Mouse (Mus musculus): ENCODE measurements around the gene Esyt2. TPM values are rescaled to one million over a fixed set of nuclear protein-coding genes. Genes with fewer than 3 reads are reported as not detected.
A peak's percentile ranks its signal among the peaks of the same experiment; 100 is the strongest.

The Esyt2 gene
- polyA plus RNA-seq, 1 experiment from 2014 or later: 30.6 TPM

DNA sequence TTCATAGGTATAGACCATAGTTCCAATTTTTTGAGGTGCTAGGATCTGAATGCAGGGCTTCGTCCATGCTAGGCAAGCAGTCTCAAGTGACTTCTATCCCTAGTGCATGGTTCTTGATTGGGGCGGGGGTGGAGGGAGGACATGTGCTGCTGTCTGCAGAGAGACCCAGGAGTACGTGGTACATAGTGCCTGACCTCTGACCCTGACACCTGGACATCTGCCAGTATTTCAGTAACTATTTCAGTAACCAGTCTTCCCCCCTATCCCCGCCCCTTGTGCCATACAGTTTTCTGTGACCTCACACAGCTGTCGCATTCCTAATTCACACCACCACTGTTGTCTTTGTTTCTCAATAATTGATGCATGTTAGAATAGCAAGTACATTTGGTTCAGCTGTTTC lies 71.4 kb downstream of the Esyt2 start:
- H3K4me3 ChIP-seq (ENCODE audit: low read depth, low read length): no peak overlapping the region
- 78% methylated on average over 5 of the region's 5 CpGs for WGBS
- H3K27ac ChIP-seq (replicated peaks; ENCODE audit: low read depth, low read length): no peak overlapping the region
- no peak overlapping the region for H3K9ac ChIP-seq (ENCODE audit: low read depth, low read length)
- ATAC-seq (ENCODE audit: low read depth): no peak
- peaks cover 33% of the 10 kb centered on the region for H3K36me3 ChIP-seq (ENCODE audit: control insufficient read depth, insufficient read depth, low read length)
- H3K4me1 ChIP-seq (ENCODE audit: control insufficient read depth, insufficient read depth, low read length): no peaks in the 10 kb centered on the region
- no peak overlapping the region for H3K4me2 ChIP-seq (ENCODE audit: low read depth, low read length)
- DNase-seq (ENCODE audit: low spot score): peak; percentile 20
- no peaks in the 10 kb centered on the region for H3K9me3 ChIP-seq (ENCODE audit: control insufficient read depth, low read length)
- H3K27me3 ChIP-seq (replicated peaks; ENCODE audit: control insufficient read depth, insufficient read depth, low read length): no peaks in the 10 kb centered on the region

DNA sequence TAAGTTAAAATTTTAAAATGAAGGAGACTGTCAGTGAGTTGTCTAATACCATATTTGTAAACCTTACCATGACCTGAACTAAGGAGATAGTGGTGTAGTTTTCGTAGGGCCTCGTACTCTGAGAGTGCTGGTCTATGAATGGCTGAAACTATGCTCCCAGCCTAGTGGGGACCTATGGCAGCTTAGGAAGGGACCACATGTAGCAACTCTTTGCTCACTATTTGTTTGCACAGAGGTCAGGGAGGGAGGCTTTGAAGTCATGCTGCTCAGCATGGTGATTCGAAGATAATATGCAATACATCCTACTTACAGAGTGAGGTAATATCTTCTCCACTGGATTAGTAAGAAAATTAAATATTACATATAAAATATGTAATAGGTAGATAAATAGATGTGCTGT lies 73.7 kb downstream of the Esyt2 start:
- no peak for DNase-seq (ENCODE audit: low spot score)
- Histone ChIP-seq H3K27me3 (replicated peaks; ENCODE audit: control insufficient read depth, insufficient read depth, low read length) (no peaks in the 10 kb centered on the region), H3K9ac (ENCODE audit: low read depth, low read length) (no peak overlapping the region), H3K4me3 (ENCODE audit: low read depth, low read length) (no peak overlapping the region), H3K4me2 (ENCODE audit: low read depth, low read length) (no peak overlapping the region), H3K36me3 (ENCODE audit: control insufficient read depth, insufficient read depth, low read length) (peaks cover 31% of the 10 kb centered on the region), H3K4me1 (ENCODE audit: control insufficient read depth, insufficient read depth, low read length) (no peaks in the 10 kb centered on the region), H3K9me3 (ENCODE audit: control insufficient read depth, low read length) (no peaks in the 10 kb centered on the region), H3K27ac (replicated peaks; ENCODE audit: low read depth, low read length) (no peak overlapping the region)
- no peak for ATAC-seq (ENCODE audit: low read depth)
- 91% methylated on average over 3 of the region's 3 CpGs for WGBS

DNA sequence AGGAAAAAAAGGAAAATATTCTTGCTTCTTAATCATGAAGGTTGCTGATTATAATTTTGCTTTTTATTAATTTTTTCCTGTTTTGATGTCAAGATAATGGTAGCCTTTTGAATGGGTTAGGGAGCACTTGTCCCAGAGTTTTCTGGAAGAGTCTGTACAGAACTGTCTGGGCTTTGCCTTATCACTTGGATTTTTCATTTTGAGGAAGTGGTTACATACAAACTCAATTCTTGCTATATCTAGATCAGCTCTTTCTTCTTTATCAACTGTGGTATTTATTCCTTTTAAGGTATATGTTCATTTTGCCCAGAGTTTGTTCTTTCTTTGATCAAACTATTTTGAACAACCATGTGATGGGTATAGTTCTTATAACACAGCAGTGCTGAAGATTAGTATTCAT lies 81.1 kb downstream of the Esyt2 start:
- Histone ChIP-seq H3K4me2 (ENCODE audit: low read depth, low read length) (no peak overlapping the region), H3K27me3 (replicated peaks; ENCODE audit: control insufficient read depth, insufficient read depth, low read length) (no peaks in the 10 kb centered on the region), H3K36me3 (ENCODE audit: control insufficient read depth, insufficient read depth, low read length) (peaks cover 38% of the 10 kb centered on the region), H3K4me1 (ENCODE audit: control insufficient read depth, insufficient read depth, low read length) (no peaks in the 10 kb centered on the region), H3K9me3 (ENCODE audit: control insufficient read depth, low read length) (no peaks in the 10 kb centered on the region), H3K9ac (ENCODE audit: low read depth, low read length) (no peak overlapping the region), H3K27ac (replicated peaks; ENCODE audit: low read depth, low read length) (no peak overlapping the region), H3K4me3 (ENCODE audit: low read depth, low read length) (no peak overlapping the region)
- DNase-seq (ENCODE audit: low spot score) (no peak), ATAC-seq (ENCODE audit: low read depth) (no peak)

- H3K9me3 ChIP-seq (ENCODE audit: control insufficient read depth, low read length): no peaks in the 10 kb centered on the region
- H3K4me1 ChIP-seq (ENCODE audit: control insufficient read depth, insufficient read depth, low read length): no peaks in the 10 kb centered on the region
- H3K9ac ChIP-seq (ENCODE audit: low read depth, low read length): no peak overlapping the region
- no peak for ATAC-seq (ENCODE audit: low read depth)
- 74% methylated on average over 3 of the region's 3 CpGs for WGBS
- H3K27ac ChIP-seq (replicated peaks; ENCODE audit: low read depth, low read length): no peak overlapping the region
- no peaks in the 10 kb centered on the region for H3K27me3 ChIP-seq (replicated peaks; ENCODE audit: control insufficient read depth, insufficient read depth, low read length)
- no peak overlapping the region for H3K4me2 ChIP-seq (ENCODE audit: low read depth, low read length)
- DNase-seq (ENCODE audit: low spot score): no peak
- no peak overlapping the region for H3K4me3 ChIP-seq (ENCODE audit: low read depth, low read length)
- H3K36me3 ChIP-seq (ENCODE audit: control insufficient read depth, insufficient read depth, low read length): peaks cover 55% of the 10 kb centered on the region
Observed at GRCm38 (mm10) chr12:116366900-116367299, 85.9 kb downstream of the Esyt2 start.

- WGBS: 89% methylated on average over 2 of the region's 2 CpGs
- H3K9me3 ChIP-seq (ENCODE audit: control insufficient read depth, low read length): no peaks in the 10 kb centered on the region
- no peak for ATAC-seq (ENCODE audit: low read depth)
- H3K9ac ChIP-seq (ENCODE audit: low read depth, low read length): no peak overlapping the region
- no peak overlapping the region for H3K27ac ChIP-seq (replicated peaks; ENCODE audit: low read depth, low read length)
- H3K4me2 ChIP-seq (ENCODE audit: low read depth, low read length): no peak overlapping the region
- H3K4me1 ChIP-seq (ENCODE audit: control insufficient read depth, insufficient read depth, low read length): no peaks in the 10 kb centered on the region
- no peak for DNase-seq (ENCODE audit: low spot score)
- peaks cover 55% of the 10 kb centered on the region for H3K36me3 ChIP-seq (ENCODE audit: control insufficient read depth, insufficient read depth, low read length)
- H3K4me3 ChIP-seq (ENCODE audit: low read depth, low read length): no peak overlapping the region
- H3K27me3 ChIP-seq (replicated peaks; ENCODE audit: control insufficient read depth, insufficient read depth, low read length): no peaks in the 10 kb centered on the region
Observed at GRCm38 (mm10) chr12:116367346-116367745, 86.3 kb downstream of the Esyt2 start.

GRCm38 (mm10) chr12:116368857-116369256 lies 87.9 kb downstream of the Esyt2 start:
- ATAC-seq (ENCODE audit: low read depth): no peak
- H3K27ac ChIP-seq (replicated peaks; ENCODE audit: low read depth, low read length): no peak overlapping the region
- H3K27me3 ChIP-seq (replicated peaks; ENCODE audit: control insufficient read depth, insufficient read depth, low read length): no peaks in the 10 kb centered on the region
- 81% methylated on average over 2 of the region's 2 CpGs for WGBS
- peaks cover 50% of the 10 kb centered on the region for H3K36me3 ChIP-seq (ENCODE audit: control insufficient read depth, insufficient read depth, low read length)
- H3K9me3 ChIP-seq (ENCODE audit: control insufficient read depth, low read length): no peaks in the 10 kb centered on the region
- H3K4me1 ChIP-seq (ENCODE audit: control insufficient read depth, insufficient read depth, low read length): no peaks in the 10 kb centered on the region
- no peak for DNase-seq (ENCODE audit: low spot score)
- H3K9ac ChIP-seq (ENCODE audit: low read depth, low read length): no peak overlapping the region
- no peak overlapping the region for H3K4me2 ChIP-seq (ENCODE audit: low read depth, low read length)
- H3K4me3 ChIP-seq (ENCODE audit: low read depth, low read length): no peak overlapping the region

GRCm38 (mm10) chr12:116383101-116383500 lies 102.1 kb downstream of the Esyt2 start:
- Histone ChIP-seq H3K9ac (ENCODE audit: low read depth, low read length) (no peak overlapping the region), H3K27ac (replicated peaks; ENCODE audit: low read depth, low read length) (no peak overlapping the region), H3K4me1 (ENCODE audit: control insufficient read depth, insufficient read depth, low read length) (no peaks in the 10 kb centered on the region), H3K9me3 (ENCODE audit: control insufficient read depth, low read length) (no peaks in the 10 kb centered on the region), H3K27me3 (replicated peaks; ENCODE audit: control insufficient read depth, insufficient read depth, low read length) (no peaks in the 10 kb centered on the region), H3K36me3 (ENCODE audit: control insufficient read depth, insufficient read depth, low read length) (0 out of 2 replicates have a peak, but pooled peaks cover 6% of the 10 kb centered on the region), H3K4me3 (ENCODE audit: low read depth, low read length) (no peak overlapping the region), H3K4me2 (ENCODE audit: low read depth, low read length) (no peak overlapping the region)
- 76% methylated on average over 2 of the region's 2 CpGs for WGBS
- DNase-seq (ENCODE audit: low spot score) (no peak), ATAC-seq (ENCODE audit: low read depth) (no peak)

DNA sequence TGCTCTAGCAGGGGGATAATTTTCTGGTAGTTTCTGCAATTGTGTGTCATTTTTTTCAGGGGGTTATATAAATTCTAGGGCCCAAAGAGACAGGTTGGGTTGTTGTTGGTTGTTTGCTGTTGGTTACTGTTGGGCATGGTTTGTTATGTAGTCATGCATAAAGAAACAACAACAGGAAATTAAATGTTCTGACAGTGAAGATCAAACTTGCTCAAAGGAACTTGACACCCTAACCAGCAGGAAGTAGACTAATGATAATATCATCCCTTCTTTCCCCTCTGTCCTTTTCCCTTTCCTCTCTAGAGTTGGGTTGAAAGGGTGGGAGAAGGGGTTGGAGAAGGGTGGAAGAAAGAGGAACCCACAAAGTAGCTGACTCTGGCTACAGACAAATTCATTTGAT lies 103.0 kb downstream of the Esyt2 start:
- ATAC-seq (ENCODE audit: low read depth): no peak
- Histone ChIP-seq H3K4me2 (ENCODE audit: low read depth, low read length) (no peak overlapping the region), H3K4me1 (ENCODE audit: control insufficient read depth, insufficient read depth, low read length) (no peaks in the 10 kb centered on the region), H3K27ac (replicated peaks; ENCODE audit: low read depth, low read length) (no peak overlapping the region), H3K9ac (ENCODE audit: low read depth, low read length) (no peak overlapping the region), H3K9me3 (ENCODE audit: control insufficient read depth, low read length) (no peaks in the 10 kb centered on the region), H3K27me3 (replicated peaks; ENCODE audit: control insufficient read depth, insufficient read depth, low read length) (no peaks in the 10 kb centered on the region), H3K36me3 (ENCODE audit: control insufficient read depth, insufficient read depth, low read length) (0 out of 2 replicates have a peak, but pooled peaks cover 6% of the 10 kb centered on the region), H3K4me3 (ENCODE audit: low read depth, low read length) (no peak overlapping the region)
- DNase-seq (ENCODE audit: low spot score): no peak

DNA sequence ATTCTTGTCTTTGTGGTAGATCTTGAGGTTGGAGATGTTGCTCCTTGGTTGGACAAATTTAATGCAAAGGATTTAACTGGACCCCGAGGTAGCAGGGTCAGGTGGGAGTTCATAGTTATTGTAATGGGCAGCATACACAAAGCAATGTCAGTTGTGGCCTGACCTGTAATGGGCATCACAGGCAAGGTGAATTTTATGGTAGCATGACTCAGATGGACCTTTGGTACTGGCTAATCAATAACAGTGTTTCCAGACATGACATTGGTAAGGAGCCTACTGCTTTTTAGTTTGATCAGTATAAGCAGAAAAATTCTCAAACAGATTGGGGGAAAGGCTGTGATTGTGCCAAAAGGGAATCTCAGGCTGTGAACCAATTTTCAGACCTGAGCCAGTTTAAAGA lies 105.8 kb downstream of the Esyt2 start:
- no peak overlapping the region for H3K9ac ChIP-seq (ENCODE audit: low read depth, low read length)
- no peak overlapping the region for H3K4me2 ChIP-seq (ENCODE audit: low read depth, low read length)
- H3K27me3 ChIP-seq (replicated peaks; ENCODE audit: control insufficient read depth, insufficient read depth, low read length): no peaks in the 10 kb centered on the region
- no peaks in the 10 kb centered on the region for H3K4me1 ChIP-seq (ENCODE audit: control insufficient read depth, insufficient read depth, low read length)
- ATAC-seq (ENCODE audit: low read depth) (no peak), DNase-seq (ENCODE audit: low spot score) (no peak)
- no peaks in the 10 kb centered on the region for H3K9me3 ChIP-seq (ENCODE audit: control insufficient read depth, low read length)
- no peaks in the 10 kb centered on the region for H3K36me3 ChIP-seq (ENCODE audit: control insufficient read depth, insufficient read depth, low read length)
- no peak overlapping the region for H3K27ac ChIP-seq (replicated peaks; ENCODE audit: low read depth, low read length)
- no peak overlapping the region for H3K4me3 ChIP-seq (ENCODE audit: low read depth, low read length)
- WGBS: 83% methylated on average over 1 of the region's 1 CpGs
